Mouse (Mus musculus): ENCODE results near the gene Hoxd4. TPM values are rescaled to one million over a fixed set of nuclear protein-coding genes. Genes with fewer than 3 reads are reported as not detected.

Hoxd4 gene
- polyA plus RNA-seq, 1 experiment from 2014 or later: not detected

- Histone ChIP-seq H3K4me2 (ENCODE audit: low read depth, low read length) (no peak overlapping the region), H3K4me3 (ENCODE audit: low read depth, low read length) (no peak overlapping the region)
- no peak for ATAC-seq (ENCODE audit: low read depth)
Observed at GRCm38 (mm10) chr2:74737578-74738070, 25.9 kb downstream of the Hoxd4 start.

GRCm38 (mm10) chr2:74738623-74739475, 27.1 kb downstream of the Hoxd4 start:
- Histone ChIP-seq H3K27me3 (ENCODE audit: control insufficient read depth, insufficient read depth, low read depth, low read length) (peaks cover 92% of the 10 kb centered on the region), H3K9me3 (replicated peaks; ENCODE audit: control insufficient read depth, low read length) (no peaks in the 10 kb centered on the region), H3K36me3 (ENCODE audit: control insufficient read depth, insufficient read depth) (no peaks in the 10 kb centered on the region), H3K9ac (ENCODE audit: low read depth, low read length) (no peak overlapping the region), H3K4me3 (ENCODE audit: low read depth, low read length) (no peak overlapping the region), H3K4me2 (ENCODE audit: low read depth, low read length) (no peak overlapping the region), H3K4me1 (ENCODE audit: control insufficient read depth, low read depth, low read length) (no peaks in the 10 kb centered on the region), H3K27ac (ENCODE audit: low read length) (no peak overlapping the region)
- 4% methylated on average over 20 of the region's 20 CpGs for WGBS (ENCODE audit: insufficient replicate concordance)
- no peak for ATAC-seq (ENCODE audit: low read depth)

More at GRCm38 (mm10) chr2:74737578-74738070, 25.9 kb downstream of the Hoxd4 start:
- no peaks in the 10 kb centered on the region for H3K36me3 ChIP-seq (ENCODE audit: control insufficient read depth, insufficient read depth)
- H3K27me3 ChIP-seq (ENCODE audit: control insufficient read depth, insufficient read depth, low read depth, low read length): peaks cover 95% of the 10 kb centered on the region
- H3K4me1 ChIP-seq (ENCODE audit: control insufficient read depth, low read depth, low read length): no peaks in the 10 kb centered on the region
- WGBS (ENCODE audit: insufficient replicate concordance): 15% methylated on average over 7 of the region's 7 CpGs
- no peak overlapping the region for H3K9ac ChIP-seq (ENCODE audit: low read depth, low read length)
- H3K27ac ChIP-seq (ENCODE audit: low read length): no peak overlapping the region
- no peaks in the 10 kb centered on the region for H3K9me3 ChIP-seq (replicated peaks; ENCODE audit: control insufficient read depth, low read length)

DNA sequence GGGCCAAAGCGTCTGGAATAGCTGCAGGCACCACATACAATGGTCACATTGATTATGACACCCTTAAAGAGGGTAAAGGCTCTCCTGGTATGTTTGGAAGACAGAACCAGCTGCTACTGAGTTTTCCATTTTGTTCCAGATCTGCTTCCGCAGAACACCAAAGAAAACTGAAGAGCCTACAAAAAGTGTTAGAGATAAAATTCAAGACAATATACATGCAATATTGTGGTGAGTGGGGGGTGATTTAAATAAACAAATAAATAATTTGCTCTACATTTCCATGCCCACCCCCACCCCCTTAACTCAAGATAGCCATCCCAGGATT, 27.7 kb downstream of the Hoxd4 start:
- WGBS (ENCODE audit: insufficient replicate concordance): 9% methylated on average over 2 of the region's 2 CpGs
- H3K4me1 ChIP-seq (ENCODE audit: control insufficient read depth, low read depth, low read length): no peaks in the 10 kb centered on the region
- peaks cover 92% of the 10 kb centered on the region for H3K27me3 ChIP-seq (ENCODE audit: control insufficient read depth, insufficient read depth, low read depth, low read length)
- no peak overlapping the region for H3K27ac ChIP-seq (ENCODE audit: low read length)
- no peak overlapping the region for H3K9ac ChIP-seq (ENCODE audit: low read depth, low read length)
- no peak for ATAC-seq (ENCODE audit: low read depth)
- H3K4me2 ChIP-seq (ENCODE audit: low read depth, low read length): no peak overlapping the region
- no peaks in the 10 kb centered on the region for H3K9me3 ChIP-seq (replicated peaks; ENCODE audit: control insufficient read depth, low read length)
- H3K4me3 ChIP-seq (ENCODE audit: low read depth, low read length): no peak overlapping the region
- H3K36me3 ChIP-seq (ENCODE audit: control insufficient read depth, insufficient read depth): no peaks in the 10 kb centered on the region

DNA sequence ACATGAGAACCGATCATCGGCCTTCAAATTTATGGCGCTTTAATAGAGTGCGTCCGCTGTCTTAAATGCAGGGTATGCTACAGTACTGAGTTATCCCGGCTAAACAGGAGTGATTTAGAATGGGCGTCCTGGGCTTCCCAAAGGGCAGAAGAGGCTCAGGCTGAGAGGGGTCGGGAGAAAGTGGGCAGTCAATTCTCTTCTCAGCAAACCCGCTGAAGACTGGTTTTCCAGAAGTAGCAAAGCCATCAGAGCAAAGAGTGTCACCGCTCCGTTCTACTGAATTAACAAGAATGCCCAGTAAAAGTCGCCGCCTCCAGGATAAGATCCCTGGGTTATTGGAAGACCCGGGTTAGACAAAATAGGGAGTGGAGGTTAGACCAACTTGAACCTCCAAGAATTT, 28.1 kb downstream of the Hoxd4 start:
- no peak overlapping the region for H3K27ac ChIP-seq (ENCODE audit: low read length)
- H3K36me3 ChIP-seq (ENCODE audit: control insufficient read depth, insufficient read depth): no peaks in the 10 kb centered on the region
- no peak for ATAC-seq (ENCODE audit: low read depth)
- no peak overlapping the region for H3K4me2 ChIP-seq (ENCODE audit: low read depth, low read length)
- WGBS (ENCODE audit: insufficient replicate concordance): 9% methylated on average over 14 of the region's 14 CpGs
- H3K4me1 ChIP-seq (ENCODE audit: control insufficient read depth, low read depth, low read length): no peaks in the 10 kb centered on the region
- H3K9ac ChIP-seq (ENCODE audit: low read depth, low read length): no peak overlapping the region
- no peak overlapping the region for H3K4me3 ChIP-seq (ENCODE audit: low read depth, low read length)
- H3K27me3 ChIP-seq (ENCODE audit: control insufficient read depth, insufficient read depth, low read depth, low read length): peaks cover 92% of the 10 kb centered on the region
- H3K9me3 ChIP-seq (replicated peaks; ENCODE audit: control insufficient read depth, low read length): no peaks in the 10 kb centered on the region

DNA sequence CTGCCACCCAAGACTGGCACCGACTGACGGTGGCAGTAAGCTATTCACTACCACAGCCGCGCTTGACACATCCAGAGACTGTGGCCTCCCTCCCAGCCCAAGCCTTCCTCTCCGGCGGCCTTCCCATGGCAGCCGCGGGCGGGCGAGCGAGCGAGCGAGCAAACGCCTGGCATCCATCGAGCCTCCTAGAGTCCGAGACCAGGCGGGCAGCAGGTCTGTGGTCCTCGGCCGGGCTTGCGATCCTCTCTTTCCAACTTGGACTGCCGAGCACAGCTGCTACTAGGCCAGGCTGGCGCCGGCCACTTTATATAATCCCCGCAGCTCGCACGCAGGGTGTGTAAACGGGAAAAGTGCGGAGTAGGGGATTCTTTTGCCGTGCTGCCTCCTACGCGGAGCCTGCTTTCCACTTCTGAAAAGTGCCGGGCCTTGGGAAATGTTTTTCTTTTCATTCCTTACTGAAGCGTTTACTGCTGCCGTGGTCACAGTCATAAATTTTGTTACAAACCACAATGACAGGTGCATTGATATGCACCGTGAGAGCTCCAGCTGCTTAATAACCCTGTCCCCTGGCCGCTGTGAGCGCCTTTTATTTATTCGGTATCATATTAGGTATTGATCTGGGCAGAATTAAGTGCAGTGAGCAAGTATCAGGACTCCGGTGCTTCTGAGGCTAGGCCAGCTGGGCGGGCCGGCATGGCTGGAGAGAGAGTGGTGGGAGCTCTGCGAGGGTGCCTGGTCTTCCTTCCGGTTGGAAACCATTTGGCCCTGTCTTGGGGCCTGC, 28.8 kb downstream of the Hoxd4 start:
- H3K36me3 ChIP-seq (ENCODE audit: control insufficient read depth, insufficient read depth): no peaks in the 10 kb centered on the region
- no peak overlapping the region for H3K4me3 ChIP-seq (ENCODE audit: low read depth, low read length)
- no peak overlapping the region for H3K4me2 ChIP-seq (ENCODE audit: low read depth, low read length)
- H3K27ac ChIP-seq (ENCODE audit: low read length): no peak overlapping the region
- WGBS (ENCODE audit: insufficient replicate concordance): 2% methylated on average over 43 of the region's 43 CpGs
- no peaks in the 10 kb centered on the region for H3K9me3 ChIP-seq (replicated peaks; ENCODE audit: control insufficient read depth, low read length)
- H3K27me3 ChIP-seq (ENCODE audit: control insufficient read depth, insufficient read depth, low read depth, low read length): peaks cover 92% of the 10 kb centered on the region
- no peak for ATAC-seq (ENCODE audit: low read depth)
- H3K9ac ChIP-seq (ENCODE audit: low read depth, low read length): no peak overlapping the region
- H3K4me1 ChIP-seq (ENCODE audit: control insufficient read depth, low read depth, low read length): no peaks in the 10 kb centered on the region

DNA sequence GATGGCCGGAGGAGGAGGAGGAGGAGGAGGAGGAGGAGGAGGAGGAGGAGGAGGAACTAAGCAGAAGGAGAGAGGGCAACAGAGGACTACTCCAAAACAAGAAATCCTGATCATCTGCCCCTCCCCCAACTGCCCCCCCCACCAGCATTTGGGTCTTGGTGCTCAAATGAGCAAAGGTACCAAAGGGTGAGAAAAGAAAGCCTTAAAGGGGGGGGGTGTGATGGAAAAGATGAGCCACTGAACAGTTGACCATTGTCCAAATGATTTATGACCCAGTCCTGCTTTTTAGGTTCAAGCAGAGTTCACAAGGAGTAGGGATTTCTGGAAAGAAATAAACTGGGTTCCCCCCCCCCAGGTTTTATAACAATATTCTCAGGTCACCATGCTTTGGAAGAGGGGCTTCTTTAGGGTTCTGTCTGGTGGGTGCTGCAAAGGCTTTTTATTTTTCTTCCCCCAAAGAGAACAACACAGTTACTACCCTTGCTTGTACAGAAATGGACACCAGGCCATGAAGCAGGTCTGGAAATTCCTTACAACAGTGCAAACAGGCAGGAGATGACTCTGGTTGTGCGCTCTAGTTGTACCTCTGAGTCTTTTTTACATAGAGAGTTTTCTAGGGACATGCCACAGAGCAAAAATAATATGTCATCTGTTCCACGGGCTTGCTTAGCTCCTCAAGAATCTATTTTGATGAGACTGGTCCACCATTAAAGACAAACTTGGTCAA, 29.7 kb downstream of the Hoxd4 start:
- no peaks in the 10 kb centered on the region for H3K36me3 ChIP-seq (ENCODE audit: control insufficient read depth, insufficient read depth)
- no peaks in the 10 kb centered on the region for H3K4me1 ChIP-seq (ENCODE audit: control insufficient read depth, low read depth, low read length)
- no peak overlapping the region for H3K4me2 ChIP-seq (ENCODE audit: low read depth, low read length)
- no peak overlapping the region for H3K27ac ChIP-seq (ENCODE audit: low read length)
- no peaks in the 10 kb centered on the region for H3K9me3 ChIP-seq (replicated peaks; ENCODE audit: control insufficient read depth, low read length)
- H3K9ac ChIP-seq (ENCODE audit: low read depth, low read length): no peak overlapping the region
- 50% methylated on average over 2 of the region's 3 CpGs for WGBS (ENCODE audit: insufficient replicate concordance)
- ATAC-seq (ENCODE audit: low read depth): no peak
- peaks cover 92% of the 10 kb centered on the region for H3K27me3 ChIP-seq (ENCODE audit: control insufficient read depth, insufficient read depth, low read depth, low read length)
- H3K4me3 ChIP-seq (ENCODE audit: low read depth, low read length): no peak overlapping the region

DNA sequence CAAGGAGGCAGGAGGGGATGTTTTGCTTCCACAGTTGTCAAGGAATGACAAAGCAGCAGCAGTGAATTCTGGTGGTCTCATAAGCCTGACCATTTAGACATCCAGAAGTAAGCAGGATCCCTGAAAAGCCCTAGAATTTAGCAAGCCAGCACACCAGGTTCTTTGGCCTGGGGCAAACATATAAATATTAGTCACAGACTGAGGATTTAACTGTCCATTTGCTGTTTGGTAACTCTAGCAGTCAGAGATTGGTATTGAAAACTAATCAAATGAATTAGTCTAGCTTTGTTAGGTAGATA, 30.2 kb downstream of the Hoxd4 start:
- peaks cover 92% of the 10 kb centered on the region for H3K27me3 ChIP-seq (ENCODE audit: control insufficient read depth, insufficient read depth, low read depth, low read length)
- no peaks in the 10 kb centered on the region for H3K9me3 ChIP-seq (replicated peaks; ENCODE audit: control insufficient read depth, low read length)
- H3K9ac ChIP-seq (ENCODE audit: low read depth, low read length): no peak overlapping the region
- H3K27ac ChIP-seq (ENCODE audit: low read length): no peak overlapping the region
- no peak overlapping the region for H3K4me3 ChIP-seq (ENCODE audit: low read depth, low read length)
- no peaks in the 10 kb centered on the region for H3K36me3 ChIP-seq (ENCODE audit: control insufficient read depth, insufficient read depth)
- H3K4me1 ChIP-seq (ENCODE audit: control insufficient read depth, low read depth, low read length): no peaks in the 10 kb centered on the region
- no peak overlapping the region for H3K4me2 ChIP-seq (ENCODE audit: low read depth, low read length)
- ATAC-seq (ENCODE audit: low read depth): no peak

DNA sequence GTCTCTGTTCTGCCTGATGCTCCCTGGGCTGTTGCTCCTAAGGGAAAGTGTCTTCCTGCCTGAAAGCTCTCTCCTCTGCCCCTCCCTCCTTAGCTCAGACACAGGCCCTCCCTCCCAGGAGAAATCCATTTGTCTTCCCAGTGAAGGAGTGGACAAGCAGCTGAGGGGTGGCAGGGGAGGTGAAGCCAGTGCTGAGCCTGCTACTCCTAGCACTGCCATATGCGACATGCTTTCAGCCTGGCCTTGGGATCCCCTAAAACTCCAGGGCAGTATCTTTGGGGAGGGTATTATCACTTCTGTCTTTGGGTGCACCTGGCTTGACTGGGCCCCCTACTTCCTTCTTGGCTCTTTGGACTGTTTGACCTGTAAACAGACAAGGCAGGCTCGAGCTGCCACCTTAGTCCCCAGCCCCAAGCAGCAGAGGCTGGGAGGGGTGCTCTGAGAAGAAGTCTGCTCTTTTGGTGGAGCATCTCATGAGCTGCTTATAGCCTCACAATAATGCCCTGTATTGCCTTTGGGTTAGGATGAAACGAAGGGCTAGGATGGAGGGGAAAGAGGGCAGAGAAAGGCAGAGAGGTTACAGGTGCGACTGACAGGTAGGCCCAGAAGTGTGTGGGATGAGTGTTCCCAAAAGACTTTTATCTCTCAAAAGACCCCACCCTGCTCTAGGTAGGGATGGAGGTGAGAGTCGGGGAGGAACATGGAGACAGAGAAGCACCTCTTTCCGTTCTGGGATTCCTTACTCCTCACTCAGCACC, 34.0 kb downstream of the Hoxd4 start:
- 8% methylated on average over 6 of the region's 6 CpGs for WGBS (ENCODE audit: insufficient replicate concordance)
- Histone ChIP-seq H3K4me1 (ENCODE audit: control insufficient read depth, low read depth, low read length) (no peaks in the 10 kb centered on the region; the same call in 1 of the 2 replicates), H3K4me3 (ENCODE audit: low read depth, low read length) (no peak overlapping the region), H3K36me3 (ENCODE audit: control insufficient read depth, insufficient read depth) (no peaks in the 10 kb centered on the region), H3K9ac (ENCODE audit: low read depth, low read length) (no peak overlapping the region), H3K9me3 (replicated peaks; ENCODE audit: control insufficient read depth, low read length) (no peaks in the 10 kb centered on the region), H3K27ac (ENCODE audit: low read length) (no peak overlapping the region), H3K27me3 (ENCODE audit: control insufficient read depth, insufficient read depth, low read depth, low read length) (peaks cover 92% of the 10 kb centered on the region), H3K4me2 (ENCODE audit: low read depth, low read length) (no peak overlapping the region)
- ATAC-seq (ENCODE audit: low read depth): no peak
